Mouse (Mus musculus) intestine, embryonic 14.5 days (tissue): ENCODE measurements around the gene Cemip. TPM values are rescaled to one million over a fixed set of nuclear protein-coding genes. Genes with fewer than 3 reads are reported as not detected.
A peak's percentile ranks its signal among the peaks of the same experiment; 100 is the strongest.

Experiments used
- ATAC-seq: fragments of 200-750 bp; cut with Nextera tagmentation; replicated peaks from 2 replicates; pipeline ENCODE4 v1.8.0; 2017; ENCODE audit warnings: low read depth, moderate number of reproducible peaks, moderate TSS enrichment, moderate library complexity; ENCODE audit not compliant: low FRiP score, low TSS enrichment
- DNase-seq: peaks from one replicate; pipeline ENCODE4 v3.0.0-alpha.2; 2018; ENCODE audit warnings: low spot score
- H3K27ac ChIP-seq: fragments of 300-500 bp; sonication (generic); 2 replicates; pipeline ENCODE4 v1.5.1; 2014; ENCODE audit warnings: low read depth, mild to moderate bottlenecking, control low read depth
- H3K27me3 ChIP-seq: fragments of 300-500 bp; sonication (generic); replicated peaks from 2 replicates; pipeline ENCODE4 v1.6.1; 2014; ENCODE audit warnings: low read length, control low read depth; ENCODE audit not compliant: control insufficient read depth, insufficient read depth
- H3K36me3 ChIP-seq: fragments of 300-500 bp; sonication (generic); 2 replicates; pipeline ENCODE4 v1.6.1; 2014; ENCODE audit warnings: low read length, control low read depth; ENCODE audit not compliant: control insufficient read depth, insufficient read depth
- H3K4me1 ChIP-seq: fragments of 300-500 bp; sonication (generic); replicated peaks from 2 replicates; pipeline ENCODE4 v1.6.1; 2014; ENCODE audit warnings: low read length, control low read depth, mixed read lengths; ENCODE audit not compliant: control insufficient read depth, insufficient read depth
- H3K4me2 ChIP-seq: fragments of 300-500 bp; sonication (generic); 2 replicates; pipeline ENCODE4 v1.6.1; 2014; ENCODE audit warnings: low read length
- H3K4me3 ChIP-seq: fragments of 300-500 bp; sonication (generic); 2 replicates; pipeline ENCODE4 v1.5.1; 2014; ENCODE audit warnings: low read depth, low read length, control low read depth, mixed read lengths
- H3K9ac ChIP-seq: fragments of 300-500 bp; sonication (generic); 2 replicates; pipeline ENCODE4 v1.6.1; 2014; ENCODE audit warnings: mild to moderate bottlenecking, low read length
- H3K9me3 ChIP-seq: fragments of 300-500 bp; sonication (generic); 2 replicates; pipeline ENCODE4 v1.6.1; 2016; ENCODE audit warnings: low read length, control low read depth; ENCODE audit not compliant: control insufficient read depth
- WGBS: fragments of 180-500 bp; shearing (Covaris S2); extraction: QIAGEN DNeasy Blood & Tissue Kit; methylation state at CpG from one replicate; pipeline ENCODE4 v1.1.7; 2014; 5-methylcytosine and 5-hydroxymethylcytosine counted together
- polyA plus RNA-seq: library from polyadenylated mRNA; unstranded; fragments of >200 nt; fragmentation: Nextera tagmentation; extraction: Ambion mirVana; gene quantifications from 2 replicates; pipeline ENCODE4 v1.2.1, GENCODE M21; 2014

The Cemip gene
- polyA plus RNA-seq, 1 experiment from 2014 or later, result 0.49 TPM

- Histone ChIP-seq H3K4me2 (no peak overlapping the region), H3K4me1 (no peaks in the 10 kb centered on the region), H3K9me3 (no peaks in the 10 kb centered on the region), H3K36me3 (no peaks in the 10 kb centered on the region), H3K9ac (no peak overlapping the region), H3K27ac (peak overlapping the region; percentile 80; the same call in 1 of the 2 replicates), H3K27me3 (no peaks in the 10 kb centered on the region), H3K4me3 (no peak overlapping the region)
- ATAC-seq (no peak), DNase-seq (no peak)
- 80% methylated on average over 6 of the region's 6 CpGs for WGBS
Observed at GRCm38 (mm10) chr7:83949662-83950061, 136.6 kb downstream of the Cemip start.

- H3K27me3 ChIP-seq, result no peaks in the 10 kb centered on the region
- ATAC-seq, result peak; percentile 75; the same call in 1 of the 2 replicates
- no peak overlapping the region for H3K4me2 ChIP-seq
- 47% methylated on average over 7 of the region's 7 CpGs for WGBS
- no peaks in the 10 kb centered on the region for H3K4me1 ChIP-seq
- no peak for DNase-seq
- no peak overlapping the region for H3K9ac ChIP-seq
- no peaks in the 10 kb centered on the region for H3K36me3 ChIP-seq
- peak overlapping the region; percentile 80 for H3K27ac ChIP-seq
- no peak overlapping the region for H3K4me3 ChIP-seq
- no peaks in the 10 kb centered on the region for H3K9me3 ChIP-seq
Observed at GRCm38 (mm10) chr7:83948743-83949142, 137.6 kb downstream of the Cemip start.

GRCm38 (mm10) chr7:83941701-83942101 is 144.6 kb downstream of the Cemip start:
- 86% methylated on average over 8 of the region's 8 CpGs for WGBS
- no peak overlapping the region for H3K27ac ChIP-seq
- peaks cover 4% of the 10 kb centered on the region; the same call in 1 of the 2 replicates for H3K4me1 ChIP-seq
- no peaks in the 10 kb centered on the region for H3K9me3 ChIP-seq
- H3K9ac ChIP-seq, result no peak overlapping the region
- no peaks in the 10 kb centered on the region for H3K27me3 ChIP-seq
- DNase-seq (no peak), ATAC-seq (no peak)
- no peak overlapping the region for H3K4me3 ChIP-seq
- H3K36me3 ChIP-seq, result no peaks in the 10 kb centered on the region
- no peak overlapping the region for H3K4me2 ChIP-seq

- no peaks in the 10 kb centered on the region for H3K36me3 ChIP-seq
- peak overlapping the region; percentile 63 for H3K27ac ChIP-seq
- DNase-seq, result peak; percentile 70
- H3K4me3 ChIP-seq, result no peak overlapping the region
- peaks cover 4% of the 10 kb centered on the region; the same call in 1 of the 2 replicates for H3K4me1 ChIP-seq
- ATAC-seq, result peak; percentile 63; the same call in 1 of the 2 replicates
- WGBS, result 48% methylated on average over 2 of the region's 2 CpGs
- H3K4me2 ChIP-seq, result no peak overlapping the region
- H3K9ac ChIP-seq, result no peak overlapping the region
- no peaks in the 10 kb centered on the region for H3K9me3 ChIP-seq
- no peaks in the 10 kb centered on the region for H3K27me3 ChIP-seq
Observed at GRCm38 (mm10) chr7:83940136-83940535, 146.2 kb downstream of the Cemip start.

GRCm38 (mm10) chr7:83939017-83939721 is 147.1 kb downstream of the Cemip start:
- no peaks in the 10 kb centered on the region for H3K27me3 ChIP-seq
- H3K4me1 ChIP-seq, result peaks cover 4% of the 10 kb centered on the region; the same call in 1 of the 2 replicates
- 71% methylated on average over 3 of the region's 3 CpGs for WGBS
- no peaks in the 10 kb centered on the region for H3K9me3 ChIP-seq
- ATAC-seq, result no peak
- H3K4me2 ChIP-seq, result no peak overlapping the region
- no peak overlapping the region for H3K4me3 ChIP-seq
- DNase-seq, result no peak
- peak overlapping the region; percentile 63 for H3K27ac ChIP-seq
- H3K36me3 ChIP-seq, result no peaks in the 10 kb centered on the region
- no peak overlapping the region for H3K9ac ChIP-seq

GRCm38 (mm10) chr7:83921637-83922036 is 164.7 kb downstream of the Cemip start:
- H3K9me3 ChIP-seq, result no peaks in the 10 kb centered on the region
- H3K9ac ChIP-seq, result no peak overlapping the region
- H3K36me3 ChIP-seq, result no peaks in the 10 kb centered on the region
- no peak overlapping the region for H3K4me2 ChIP-seq
- ATAC-seq (no peak), DNase-seq (no peak)
- 42% methylated on average over 3 of the region's 3 CpGs for WGBS
- no peak overlapping the region for H3K4me3 ChIP-seq
- no peak overlapping the region for H3K27ac ChIP-seq
- no peaks in the 10 kb centered on the region for H3K27me3 ChIP-seq
- no peaks in the 10 kb centered on the region for H3K4me1 ChIP-seq

- WGBS, result 78% methylated on average over 4 of the region's 4 CpGs
- ATAC-seq (no peak), DNase-seq (no peak)
- Histone ChIP-seq H3K4me2 (no peak overlapping the region), H3K4me1 (no peaks in the 10 kb centered on the region), H3K27ac (no peak overlapping the region), H3K27me3 (no peaks in the 10 kb centered on the region), H3K9ac (no peak overlapping the region), H3K4me3 (no peak overlapping the region), H3K9me3 (no peaks in the 10 kb centered on the region), H3K36me3 (no peaks in the 10 kb centered on the region)
Observed at GRCm38 (mm10) chr7:83920241-83920640, 166.1 kb downstream of the Cemip start.

- ATAC-seq, result no peak
Observed at GRCm38 (mm10) chr7:83914566-83914965, 171.7 kb downstream of the Cemip start.

GRCm38 (mm10) chr7:83913995-83914394 is 172.3 kb downstream of the Cemip start:
- no peak overlapping the region for H3K9ac ChIP-seq
- 71% methylated on average over 9 of the region's 9 CpGs for WGBS
- no peaks in the 10 kb centered on the region for H3K27me3 ChIP-seq
- no peaks in the 10 kb centered on the region for H3K36me3 ChIP-seq
- no peak overlapping the region for H3K4me3 ChIP-seq
- H3K4me2 ChIP-seq, result no peak overlapping the region
- no peaks in the 10 kb centered on the region for H3K4me1 ChIP-seq
- no peak for ATAC-seq
- H3K9me3 ChIP-seq, result no peaks in the 10 kb centered on the region
- H3K27ac ChIP-seq, result no peak overlapping the region
- no peak for DNase-seq

More at GRCm38 (mm10) chr7:83914566-83914965, 171.7 kb downstream of the Cemip start:
- H3K36me3 ChIP-seq, result no peaks in the 10 kb centered on the region
- no peaks in the 10 kb centered on the region for H3K9me3 ChIP-seq
- no peak overlapping the region for H3K27ac ChIP-seq
- H3K9ac ChIP-seq, result no peak overlapping the region
- DNase-seq, result peak; percentile 94
- no peaks in the 10 kb centered on the region for H3K4me1 ChIP-seq
- no peak overlapping the region for H3K4me3 ChIP-seq
- 1% methylated on average over 3 of the region's 3 CpGs for WGBS
- no peaks in the 10 kb centered on the region for H3K27me3 ChIP-seq
- no peak overlapping the region for H3K4me2 ChIP-seq
